Mouse (Mus musculus) stomach, postnatal 0 days (tissue): ENCODE data around the gene Ssbp3. TPM values are rescaled to one million over a fixed set of nuclear protein-coding genes. Genes with fewer than 3 reads are reported as not detected.

Source experiments
- ATAC-seq: fragments of 200-750 bp; cut with Nextera tagmentation; 2 replicates; pipeline ENCODE4 v1.8.0; 2017; ENCODE audit not compliant: low FRiP score, low TSS enrichment
- DNase-seq: peaks from one replicate; pipeline ENCODE4 v3.0.0-alpha.2; 2016; ENCODE audit warnings: low spot score
- H3K27ac ChIP-seq: fragments of 300-500 bp; sonication (generic); replicated peaks from 2 replicates; pipeline ENCODE4 v1.5.1; 2014; ENCODE audit warnings: mild to moderate bottlenecking, control low read depth
- H3K27me3 ChIP-seq: fragments of 300-500 bp; sonication (generic); 2 replicates; pipeline ENCODE4 v1.6.1; 2014; ENCODE audit warnings: low read length; ENCODE audit not compliant: control insufficient read depth, insufficient read depth
- H3K36me3 ChIP-seq: fragments of 300-500 bp; sonication (generic); 2 replicates; pipeline ENCODE4 v1.6.1; 2014; ENCODE audit warnings: low read length, mixed read lengths; ENCODE audit not compliant: control insufficient read depth, insufficient read depth
- H3K4me1 ChIP-seq: fragments of 300-500 bp; sonication (generic); replicated peaks from 2 replicates; pipeline ENCODE4 v1.6.1; 2014; ENCODE audit warnings: antibody characterized with exemption; ENCODE audit not compliant: control insufficient read depth, insufficient read depth
- H3K4me2 ChIP-seq: fragments of 300-500 bp; sonication (generic); replicated peaks from 2 replicates; pipeline ENCODE4 v1.6.1; 2014; ENCODE audit warnings: low read depth, mild to moderate bottlenecking, control low read depth, moderate library complexity
- H3K4me3 ChIP-seq: fragments of 300-500 bp; sonication (generic); 2 replicates; pipeline ENCODE4 v1.5.1; 2014; ENCODE audit warnings: low read depth, low read length, control low read depth
- H3K9ac ChIP-seq: fragments of 300-500 bp; sonication (generic); 2 replicates; pipeline ENCODE4 v1.6.1; 2014; ENCODE audit warnings: mild to moderate bottlenecking, low read length, control low read depth, mixed read lengths
- H3K9me3 ChIP-seq: fragments of 300-500 bp; sonication (generic); 2 replicates; pipeline ENCODE4 v1.6.1; 2016; ENCODE audit warnings: low read length; ENCODE audit not compliant: control insufficient read depth
- CTCF ChIP-seq: IDR thresholded peaks from 2 replicates; pipeline ENCODE4 v1.5.1; 2016; ENCODE audit warnings: antibody characterized with exemption, low read depth, mild to moderate bottlenecking, moderate library complexity
- EP300 ChIP-seq: optimal IDR thresholded peaks from 2 replicates; pipeline ENCODE3; 2016; ENCODE audit warnings: antibody characterized with exemption
- WGBS: fragments of 180-500 bp; shearing (Covaris S2); extraction: QIAGEN DNeasy Blood & Tissue Kit; methylation state at CpG from one replicate; pipeline ENCODE4 v1.1.7; 2014; 5-methylcytosine and 5-hydroxymethylcytosine counted together
- polyA plus RNA-seq: library from polyadenylated mRNA; unstranded; fragments of >200 nt; fragmentation: Nextera tagmentation; extraction: Ambion mirVana; gene quantifications from 2 replicates; pipeline ENCODE4 v1.2.1, GENCODE M21; 2015

The Ssbp3 gene
- polyA plus RNA-seq, 1 experiment from 2014 or later = 39.3 TPM

- no peak overlapping the region for H3K9ac ChIP-seq
- ATAC-seq (no peak), DNase-seq (no peak)
- WGBS = 47% methylated on average over 4 of the region's 4 CpGs
- H3K9me3 ChIP-seq = no peaks in the 10 kb centered on the region
- H3K4me2 ChIP-seq = no peak overlapping the region
- no peaks in the 10 kb centered on the region for H3K36me3 ChIP-seq
- TF ChIP-seq EP300 (no peak), CTCF (peak; percentile 54)
- peaks cover 10% of the 10 kb centered on the region for H3K4me1 ChIP-seq
- no peaks in the 10 kb centered on the region for H3K27me3 ChIP-seq
- H3K4me3 ChIP-seq = no peak overlapping the region
- no peak overlapping the region for H3K27ac ChIP-seq
Observed at GRCm38 (mm10) chr4:106951455-106951854, 41.0 kb downstream of the Ssbp3 start.

DNA sequence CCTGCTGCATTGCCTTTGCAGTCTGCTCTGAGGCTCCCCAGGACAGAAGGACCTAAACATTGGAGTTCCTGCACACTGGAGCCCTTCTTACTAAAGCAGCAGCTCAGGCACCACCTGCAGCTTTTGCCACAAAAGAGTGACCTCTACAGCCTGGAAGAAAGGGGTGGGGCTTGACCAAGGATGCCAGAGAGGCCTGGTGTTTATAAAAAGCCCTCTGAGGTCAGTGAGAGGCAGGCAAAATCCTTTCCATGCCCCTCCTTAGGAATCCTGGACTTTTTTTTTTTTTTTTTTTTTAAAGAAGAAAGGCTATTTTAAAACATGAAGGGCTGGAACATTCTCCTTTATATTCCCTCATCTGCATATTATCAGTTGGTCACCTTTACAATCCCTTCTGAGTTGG, 42.7 kb downstream of the Ssbp3 start:
- DNase-seq = no peak
- no peak overlapping the region for H3K4me3 ChIP-seq
- no peak for TF ChIP-seq EP300
- no peak for TF ChIP-seq CTCF
- no peak overlapping the region for H3K9ac ChIP-seq
- ATAC-seq = no peak
- no peaks in the 10 kb centered on the region for H3K9me3 ChIP-seq
- peaks cover 15% of the 10 kb centered on the region for H3K4me1 ChIP-seq
- no peak overlapping the region for H3K27ac ChIP-seq
- H3K4me2 ChIP-seq = no peak overlapping the region
- H3K36me3 ChIP-seq = no peaks in the 10 kb centered on the region
- no peaks in the 10 kb centered on the region for H3K27me3 ChIP-seq

- no peak overlapping the region for H3K4me2 ChIP-seq
- DNase-seq (no peak), ATAC-seq (no peak)
- peaks cover 15% of the 10 kb centered on the region for H3K4me1 ChIP-seq
- WGBS = 71% methylated on average over 5 of the region's 5 CpGs
- H3K27ac ChIP-seq = no peak overlapping the region
- TF ChIP-seq CTCF = no peak
- TF ChIP-seq EP300 = no peak
- no peak overlapping the region for H3K4me3 ChIP-seq
- no peaks in the 10 kb centered on the region for H3K36me3 ChIP-seq
- H3K27me3 ChIP-seq = no peaks in the 10 kb centered on the region
- H3K9me3 ChIP-seq = no peaks in the 10 kb centered on the region
- no peak overlapping the region for H3K9ac ChIP-seq
Observed at GRCm38 (mm10) chr4:106953760-106954159, 43.3 kb downstream of the Ssbp3 start.

DNA sequence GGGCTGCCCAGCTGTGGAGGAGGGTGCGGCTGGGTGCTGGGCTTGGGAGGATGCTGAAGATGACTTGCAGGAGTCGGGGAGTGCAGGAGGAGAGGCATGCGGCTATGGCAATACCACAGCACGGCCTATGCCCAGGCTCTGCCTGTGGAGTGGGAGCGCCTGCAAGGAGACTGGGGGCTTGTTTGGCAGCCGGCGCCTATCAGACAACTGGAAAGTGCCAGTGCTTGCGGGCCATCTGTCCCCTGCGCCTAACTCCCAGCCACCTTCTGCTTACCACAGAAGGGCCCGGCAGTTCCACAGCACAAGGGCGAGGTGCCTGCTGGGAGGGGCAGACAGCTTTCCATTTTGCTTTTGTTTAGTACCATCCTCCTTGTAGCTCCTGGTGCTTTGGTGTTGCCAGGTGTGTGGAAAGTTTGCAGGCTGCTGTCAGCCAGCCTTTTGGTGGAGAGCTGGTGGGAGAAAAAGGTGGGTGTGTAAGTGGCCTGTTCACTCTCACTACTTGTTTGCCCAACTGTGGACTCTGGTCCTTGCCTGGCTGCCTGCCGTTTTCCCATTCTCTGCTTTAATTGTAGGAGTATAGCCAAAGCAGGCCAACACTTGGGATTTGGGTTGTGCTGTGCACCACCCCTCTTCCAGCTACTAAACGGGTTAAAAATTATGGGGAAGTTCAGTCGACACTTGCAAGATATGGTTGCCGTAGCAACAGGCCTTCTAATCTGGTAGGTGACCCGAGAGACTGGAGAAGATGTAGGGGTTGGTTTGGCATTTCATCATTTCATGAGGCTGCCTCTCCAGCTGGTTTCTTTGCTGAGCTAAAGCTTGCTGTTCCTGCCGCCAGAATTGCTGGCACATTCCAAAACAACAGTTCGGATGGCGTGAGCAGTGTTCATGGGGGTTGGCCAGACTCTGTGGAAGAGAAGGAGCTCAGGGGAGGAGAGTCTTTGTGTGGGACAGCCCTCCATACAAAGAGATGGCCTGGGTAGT, 45.5 kb downstream of the Ssbp3 start:
- 27% methylated on average over 19 of the region's 19 CpGs for WGBS
- DNase-seq = peak; percentile 52
- H3K4me3 ChIP-seq = no peak overlapping the region
- ATAC-seq = peak; percentile 28; the same call in 1 of the 2 replicates
- no peak overlapping the region for H3K4me2 ChIP-seq
- TF ChIP-seq EP300 (no peak), CTCF (no peak)
- H3K9ac ChIP-seq = peak overlapping the region; percentile 38; the same call in 1 of the 2 replicates
- H3K4me1 ChIP-seq = peaks cover 18% of the 10 kb centered on the region
- no peaks in the 10 kb centered on the region for H3K27me3 ChIP-seq
- H3K36me3 ChIP-seq = no peaks in the 10 kb centered on the region
- H3K9me3 ChIP-seq = no peaks in the 10 kb centered on the region
- peak overlapping the region; percentile 67 for H3K27ac ChIP-seq

GRCm38 (mm10) chr4:106958117-106958516, 47.6 kb downstream of the Ssbp3 start:
- Histone ChIP-seq H3K4me1 (peaks cover 18% of the 10 kb centered on the region), H3K27ac (no peak overlapping the region), H3K36me3 (no peaks in the 10 kb centered on the region), H3K4me2 (no peak overlapping the region), H3K9ac (no peak overlapping the region), H3K4me3 (no peak overlapping the region), H3K27me3 (no peaks in the 10 kb centered on the region), H3K9me3 (no peaks in the 10 kb centered on the region)
- TF ChIP-seq CTCF (no peak), EP300 (no peak)
- DNase-seq = no peak
- ATAC-seq = no peak
- WGBS = 74% methylated on average over 2 of the region's 2 CpGs

DNA sequence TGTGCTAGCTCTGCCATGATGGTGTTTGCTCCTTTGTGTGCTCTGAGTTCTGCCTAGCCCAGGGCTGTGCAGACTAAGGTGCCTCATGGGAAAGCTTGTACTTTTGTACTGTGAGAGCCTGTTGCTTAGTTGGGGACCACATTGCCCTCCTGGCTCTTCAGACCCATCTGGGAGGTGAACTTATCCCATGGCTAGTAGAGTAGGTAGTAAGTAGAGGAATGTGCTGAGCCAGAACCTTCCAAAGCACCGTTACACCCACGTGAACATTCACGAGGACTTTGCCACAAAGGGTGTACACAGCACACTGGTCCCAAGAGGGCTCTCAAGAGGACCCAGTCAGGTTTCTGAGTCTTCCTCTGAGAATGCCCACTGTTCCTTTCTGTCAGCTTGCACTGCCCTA, 48.1 kb downstream of the Ssbp3 start:
- H3K4me1 ChIP-seq = peaks cover 18% of the 10 kb centered on the region
- DNase-seq = no peak

More for the DNA sequence above, 48.1 kb downstream of the Ssbp3 start:
- no peak for TF ChIP-seq EP300
- TF ChIP-seq CTCF = no peak
- H3K4me2 ChIP-seq = no peak overlapping the region
- H3K27me3 ChIP-seq = no peaks in the 10 kb centered on the region
- 71% methylated on average over 3 of the region's 3 CpGs for WGBS
- H3K36me3 ChIP-seq = no peaks in the 10 kb centered on the region
- H3K9me3 ChIP-seq = no peaks in the 10 kb centered on the region
- no peak for ATAC-seq
- H3K9ac ChIP-seq = no peak overlapping the region
- H3K4me3 ChIP-seq = no peak overlapping the region
- H3K27ac ChIP-seq = no peak overlapping the region
